Mouse (Mus musculus): Measurements from ENCODE around the gene Calr. TPM values are rescaled to one million over a fixed set of nuclear protein-coding genes. Genes with fewer than 3 reads are reported as not detected.
"Not testable (repeated sequence)": the region's sequence is repeated elsewhere in the genome, so short reads cannot be mapped to it uniquely, and the experiment has no call there.

The Calr gene
- total RNA-seq, 2 experiments from 2014 or later = 1,645 to 4,672 TPM

- ATAC-seq (replicated peaks; ENCODE audit: poor library complexity, severe bottlenecking) = no peak
These were observed 1.2 kb downstream of the Calr start for GRCm38 (mm10) chr8:84845355-84846093.

- no peak for ATAC-seq (replicated peaks; ENCODE audit: poor library complexity, severe bottlenecking)
These were observed 2.2 kb downstream of the Calr start for GRCm38 (mm10) chr8:84844397-84845070.

DNA sequence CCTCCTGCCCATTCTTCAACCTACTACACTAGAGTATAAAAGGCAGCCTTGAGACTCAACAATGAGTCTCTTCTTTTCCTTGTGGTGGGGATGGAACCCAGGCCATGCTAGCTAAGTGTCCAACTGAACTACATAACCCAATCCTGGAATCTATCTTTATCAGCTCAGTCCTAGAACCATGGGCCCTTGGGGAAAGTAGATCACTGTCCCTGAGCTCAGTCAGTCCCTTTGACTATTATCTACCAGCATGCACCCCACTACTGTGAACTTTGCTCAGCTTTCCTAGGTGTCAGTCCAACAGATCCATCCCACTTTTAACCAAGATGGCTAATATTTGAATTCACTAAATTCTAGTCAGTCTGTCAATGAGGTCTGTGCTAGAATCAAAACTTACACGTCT, 5.2 kb downstream of the Calr start:
- ATAC-seq (replicated peaks; ENCODE audit: poor library complexity, severe bottlenecking) = no peak

DNA sequence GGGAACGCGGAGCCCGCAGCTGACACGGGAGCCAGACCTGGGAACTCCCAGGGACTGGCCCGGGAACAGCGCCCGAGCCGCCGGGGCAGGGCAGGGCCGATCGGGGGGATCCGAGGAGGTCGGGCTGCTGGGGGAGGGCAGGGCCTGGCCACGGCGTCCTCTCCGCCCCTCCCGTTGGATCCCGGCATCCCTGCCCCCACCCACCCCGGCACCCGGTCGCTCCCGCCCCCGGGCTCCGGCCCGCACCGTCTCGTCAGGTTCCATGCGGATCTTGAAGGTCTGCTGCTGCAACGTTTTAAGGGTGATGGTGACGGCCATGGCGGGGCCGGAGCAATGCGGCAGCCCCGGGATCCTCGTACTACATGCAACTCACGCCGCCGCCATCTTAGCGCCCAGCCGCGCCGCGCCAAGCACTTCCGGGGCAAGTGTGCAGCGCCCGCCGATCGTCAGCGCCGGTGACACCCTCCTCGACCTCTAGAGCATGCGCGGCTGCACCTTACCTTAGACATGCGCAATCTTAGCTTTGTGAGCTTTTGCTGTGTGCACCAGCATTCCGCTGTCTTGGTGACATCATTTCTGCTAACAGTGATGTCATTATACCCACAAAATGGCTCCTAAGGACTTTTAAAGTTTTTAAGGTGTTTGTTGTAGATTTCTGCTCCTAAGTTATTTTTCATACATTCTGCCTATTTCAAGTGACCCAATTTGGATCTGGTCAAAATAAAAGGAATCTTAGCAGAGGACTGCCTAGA, 6.3 kb downstream of the Calr start, which contains the start of gene Rad23a:
Gene Rad23a (minus strand): TSS at position 418 of the 752 bp plus-strand sequence.
- ATAC-seq (replicated peaks; ENCODE audit: poor library complexity, severe bottlenecking) = peak; percentile 80

DNA sequence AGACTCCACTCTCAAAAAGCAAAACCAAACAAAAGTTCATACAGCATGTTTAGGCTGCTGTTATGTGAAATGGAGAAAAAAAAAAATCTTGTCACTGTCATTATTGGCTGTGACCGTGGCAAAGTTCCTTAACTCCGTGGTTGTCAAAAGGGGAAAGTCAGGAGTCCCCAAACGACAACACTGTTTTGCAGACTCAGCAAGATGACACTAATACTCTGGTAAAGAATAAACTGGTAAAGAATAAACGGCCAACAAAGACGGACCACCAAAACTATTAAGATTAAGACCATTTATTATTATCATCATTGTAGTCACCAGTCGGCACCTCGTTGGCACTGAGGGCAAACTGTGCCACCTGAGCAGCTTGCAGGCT, 6.9 kb downstream of the Calr start:
- no peak for ATAC-seq (replicated peaks; ENCODE audit: poor library complexity, severe bottlenecking)

- ATAC-seq (replicated peaks; ENCODE audit: poor library complexity, severe bottlenecking) = no peak
These were observed 7.3 kb downstream of the Calr start for GRCm38 (mm10) chr8:84839411-84839810.

- ATAC-seq (replicated peaks; ENCODE audit: poor library complexity, severe bottlenecking) = no peak
These were observed 8.2 kb downstream of the Calr start for GRCm38 (mm10) chr8:84838513-84838912.

DNA sequence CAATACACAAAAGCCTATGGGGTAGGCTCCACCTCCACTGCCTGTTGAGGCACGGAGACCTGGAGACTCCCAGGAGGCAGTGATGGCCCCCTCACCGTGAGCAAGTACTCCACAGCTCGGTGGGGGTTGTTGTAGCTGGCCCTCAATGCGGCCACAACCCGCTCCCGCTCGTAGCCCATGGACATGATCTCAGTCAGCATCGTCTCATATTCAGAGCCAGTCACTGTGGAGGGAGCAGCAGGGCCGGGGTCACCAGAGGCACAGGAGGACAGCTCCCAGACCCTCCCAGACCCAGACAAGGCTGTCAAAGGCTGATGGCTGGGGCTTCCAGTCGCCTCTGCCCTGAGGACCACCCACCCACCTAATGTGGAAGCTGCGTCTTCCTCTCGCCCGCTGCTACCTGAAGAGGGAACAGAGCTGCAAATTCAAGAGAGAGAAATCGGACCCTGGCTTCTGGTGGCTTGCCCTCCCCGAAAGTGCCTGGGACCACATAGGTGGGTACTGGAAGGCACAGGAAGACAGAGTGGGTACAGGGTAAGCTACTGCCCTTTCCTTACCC, 8.7 kb downstream of the Calr start:
- no peak for ATAC-seq (replicated peaks; ENCODE audit: poor library complexity, severe bottlenecking)

DNA sequence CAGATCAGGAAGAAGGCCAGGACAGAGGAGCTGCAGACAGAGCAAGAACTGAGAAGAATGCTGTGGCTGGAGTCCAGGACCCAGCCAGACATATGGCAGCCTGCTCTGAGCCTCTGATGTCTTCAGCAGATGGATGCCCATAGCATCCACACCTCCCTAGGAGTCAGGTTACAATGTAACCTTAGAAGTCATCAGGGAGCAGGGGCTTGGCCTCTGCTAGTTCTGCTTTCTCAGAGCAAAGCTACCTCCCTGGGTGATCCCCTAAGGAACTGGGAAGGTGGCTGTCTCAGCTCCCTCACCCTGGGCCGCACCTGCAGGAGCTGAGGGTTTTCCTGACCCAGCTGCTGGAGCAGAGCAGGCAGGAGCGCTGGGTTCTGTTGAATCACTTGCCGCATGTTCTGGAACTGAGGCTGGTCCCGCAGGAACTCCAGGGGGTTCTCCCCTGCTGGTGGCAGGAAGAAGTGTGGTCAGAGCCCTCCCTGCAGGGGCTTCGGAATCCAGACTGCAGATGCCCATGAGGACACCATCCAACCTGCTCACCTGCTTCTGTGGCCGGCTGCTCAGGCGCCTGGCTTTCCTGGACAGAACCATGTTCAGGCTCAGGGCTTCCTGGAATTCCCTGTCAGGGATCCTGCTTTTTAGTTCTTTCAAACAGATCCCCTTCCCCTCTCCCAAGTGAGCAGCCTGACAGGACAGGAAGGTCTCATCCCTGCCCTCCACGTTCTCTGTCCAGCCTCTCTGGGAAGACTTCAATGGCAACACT, 9.4 kb downstream of the Calr start:
- ATAC-seq (replicated peaks; ENCODE audit: poor library complexity, severe bottlenecking) = no peak

DNA sequence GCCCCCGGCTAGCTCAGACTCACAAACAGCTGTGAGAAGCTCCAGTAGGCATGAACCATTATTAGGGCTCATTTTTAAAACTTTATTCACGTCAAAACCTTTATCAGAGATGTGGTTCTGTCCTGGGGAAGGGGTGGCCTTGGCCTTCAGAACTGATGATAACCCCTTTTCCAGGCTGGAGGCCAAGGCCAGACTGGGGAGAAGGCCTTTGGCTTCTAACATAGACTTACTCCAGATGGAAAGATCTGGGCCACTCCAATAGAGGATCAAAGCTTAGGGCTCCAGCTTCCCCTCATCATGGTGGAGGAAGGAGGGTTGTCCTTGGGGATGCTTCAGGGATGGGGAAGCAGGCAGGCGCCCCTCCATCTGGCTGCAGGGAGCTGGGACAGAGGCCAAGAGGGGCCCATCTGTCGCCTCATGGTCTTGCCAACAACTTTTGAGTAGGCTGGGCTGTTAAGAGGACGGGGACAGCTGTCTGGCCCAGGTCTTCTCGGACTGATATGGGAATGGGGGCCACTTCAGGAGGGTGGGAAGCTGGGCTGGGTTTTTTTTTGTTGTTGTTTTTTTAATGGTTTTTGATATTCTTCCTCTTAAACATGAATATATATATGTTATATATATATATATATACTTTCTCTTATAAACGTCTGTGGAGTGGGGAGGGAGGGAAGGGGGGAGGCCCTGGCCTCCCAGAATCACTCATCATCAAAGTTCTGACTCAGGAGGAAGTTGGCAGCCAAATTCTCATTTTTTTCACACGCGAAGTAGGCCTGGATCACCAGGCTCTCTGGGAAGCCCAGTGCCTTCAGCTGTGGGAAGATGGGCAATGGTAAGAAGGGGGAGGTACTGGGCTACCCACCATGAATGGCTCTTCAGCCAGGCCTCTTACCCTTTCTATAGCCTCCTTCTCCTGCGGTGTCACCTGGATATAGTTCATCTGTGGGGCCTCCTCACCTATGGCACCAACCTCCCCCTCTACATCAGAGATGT, 11.6 kb downstream of the Calr start:
- no peak for ATAC-seq (replicated peaks; ENCODE audit: poor library complexity, severe bottlenecking)

DNA sequence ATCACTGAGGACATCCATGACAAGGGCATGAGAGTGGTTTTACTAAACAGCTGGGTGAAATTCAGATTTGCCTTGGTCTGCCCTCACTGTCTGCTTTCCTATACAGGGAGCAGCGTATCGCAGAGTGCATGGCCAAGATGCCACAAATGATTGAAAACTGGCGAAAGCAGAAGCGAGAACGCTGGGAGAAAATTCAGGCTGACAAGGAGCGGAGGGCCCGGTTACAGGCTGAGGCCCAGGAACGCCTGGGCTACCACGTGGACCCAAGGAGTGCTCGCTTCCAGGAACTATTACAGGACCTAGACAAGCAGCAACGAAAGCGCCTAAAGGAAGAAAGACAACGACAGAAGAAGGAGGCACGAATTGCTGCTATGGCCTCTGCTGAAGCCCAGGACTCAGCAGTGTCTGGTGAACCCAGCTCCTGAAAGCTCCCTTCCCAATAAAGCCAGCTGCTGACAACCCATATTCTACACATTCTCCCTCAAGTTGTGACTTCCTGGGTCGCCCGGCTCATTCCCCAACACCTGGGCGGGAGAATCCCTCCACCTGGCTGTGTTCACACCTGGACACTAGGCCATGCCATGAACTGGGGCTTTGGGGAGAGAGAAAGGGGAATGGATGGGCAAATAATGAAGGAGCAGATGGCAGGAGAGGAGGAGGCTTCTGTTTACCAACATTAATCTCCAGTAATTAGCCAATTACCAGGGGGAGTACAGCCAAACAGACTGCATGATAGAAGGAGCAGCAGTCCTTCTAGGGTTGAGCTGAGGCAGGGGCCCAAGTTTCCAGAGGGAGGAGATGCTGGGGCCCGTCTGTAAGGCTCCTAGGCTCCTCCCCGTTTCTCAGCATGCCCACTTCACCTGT, 12.5 kb downstream of the Calr start:
- ATAC-seq (replicated peaks; ENCODE audit: poor library complexity, severe bottlenecking) = no peak

DNA sequence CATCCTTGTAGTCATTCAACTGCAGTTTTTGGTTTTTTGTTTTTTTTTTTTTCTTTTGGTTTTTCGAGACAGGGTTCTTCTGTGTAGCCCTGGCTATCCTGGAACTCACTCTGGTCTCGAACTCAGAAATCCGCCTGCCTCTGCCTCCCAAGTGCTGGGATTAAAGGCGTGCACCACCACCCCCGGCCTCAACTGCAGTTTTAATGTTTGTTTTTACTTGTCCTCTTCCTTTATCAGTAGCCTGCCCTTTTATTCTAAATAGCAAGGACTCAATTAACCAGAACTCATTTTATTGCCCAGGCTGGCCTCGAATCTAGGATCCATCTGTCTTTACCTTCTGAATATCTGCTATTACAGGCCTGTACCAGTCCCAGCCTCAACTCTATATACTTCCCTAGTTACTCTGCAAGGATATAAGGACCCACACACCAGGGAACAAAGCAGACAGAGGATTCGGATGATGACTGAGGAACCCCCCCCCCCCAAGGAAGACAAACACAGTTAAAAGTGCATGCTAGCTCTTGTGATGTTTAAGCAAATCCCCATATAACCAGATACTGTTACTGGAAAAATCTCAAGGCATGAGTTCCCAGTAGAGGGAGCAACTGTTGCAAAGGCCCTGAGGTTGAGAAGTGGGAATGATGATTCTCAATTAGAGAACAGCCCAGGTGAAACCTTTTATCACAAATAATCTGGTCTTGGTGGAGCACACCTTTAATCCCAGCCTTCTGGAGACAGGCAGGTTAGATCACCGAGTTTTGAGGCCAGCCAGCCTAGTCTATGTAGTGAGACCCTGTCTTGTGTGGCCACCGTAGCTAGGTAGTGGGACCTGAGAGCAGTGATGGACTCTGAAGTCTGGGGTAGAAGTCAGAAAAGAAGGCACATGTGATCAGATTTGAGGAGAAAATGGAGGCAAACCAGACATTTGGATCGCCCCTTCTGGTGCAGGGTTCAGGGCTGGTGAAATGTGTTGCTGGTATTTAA, 13.7 kb downstream of the Calr start:
- ATAC-seq (replicated peaks; ENCODE audit: poor library complexity, severe bottlenecking) = no peak

- peak; percentile 86 for ATAC-seq (replicated peaks; ENCODE audit: poor library complexity, severe bottlenecking)
These were observed 14.6 kb downstream of the Calr start for GRCm38 (mm10) chr8:84832034-84832717.

GRCm38 (mm10) chr8:84831490-84831889, 15.2 kb downstream of the Calr start, which contains the start of gene Gadd45gip1:
Gadd45gip1 (plus strand) TSS chr8:84831522.
- ATAC-seq (replicated peaks; ENCODE audit: poor library complexity, severe bottlenecking) = peak; percentile 56

DNA sequence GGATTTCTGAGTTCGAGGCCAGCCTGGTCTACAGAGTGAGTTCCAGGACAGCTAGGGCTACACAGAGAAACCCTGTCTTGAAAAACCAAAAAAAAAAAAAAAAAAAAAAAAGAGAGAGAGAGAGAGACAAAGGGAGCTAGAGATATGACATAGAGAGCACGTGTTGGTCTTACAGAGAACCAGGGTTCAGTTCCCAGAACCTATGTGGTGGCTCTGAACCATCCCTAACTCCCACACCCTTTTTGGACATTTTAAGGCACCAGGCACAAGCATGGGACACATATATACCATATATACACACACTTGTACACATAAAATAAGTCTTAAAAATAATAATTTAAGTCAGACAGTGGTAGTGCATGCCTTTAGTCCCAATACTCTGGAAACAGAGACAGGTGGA, 20.2 kb downstream of the Calr start:
- not testable (repeated sequence) for ATAC-seq (replicated peaks; ENCODE audit: poor library complexity, severe bottlenecking)

- ATAC-seq (replicated peaks; ENCODE audit: poor library complexity, severe bottlenecking) = no peak
These were observed 21.1 kb downstream of the Calr start for GRCm38 (mm10) chr8:84825636-84826035.
